Mouse (Mus musculus): Measurements from ENCODE around the gene Cep83. TPM values are rescaled to one million over a fixed set of nuclear protein-coding genes. Genes with fewer than 3 reads are reported as not detected.

Gene Cep83
- total RNA-seq (2014; rRNA removed) (19.2 and 20.0 TPM in 2 replicates), polyA plus RNA-seq (2015; fragmentation: Nextera tagmentation; extraction: Ambion mirVana) (13.4 and 16.1 TPM in 2 replicates)

GRCm38 (mm10) chr10:94688420-94689175 is at the start of gene Cep83:
Cep83 (plus strand) TSS chr10:94688654.
- DNase-seq (ENCODE audit: low spot score), result peak; percentile 93
- H3K4me2 ChIP-seq (ENCODE audit: low read depth, low read length, poor library complexity, severe bottlenecking), result peak within 1 kb of the TSS; percentile 92
- H3K27ac ChIP-seq (ENCODE audit: low read depth, low read length), result peak within 1 kb of the TSS; percentile 85
- ATAC-seq (ENCODE audit: low FRiP score), result peak; percentile 97
- H3K4me3 ChIP-seq (ENCODE audit: low read depth, low read length), result peak within 1 kb of the TSS; percentile 81
- no peaks in the 10 kb centered on the region for H3K36me3 ChIP-seq (ENCODE audit: insufficient read depth, low read length)
- peaks cover 7% of the 10 kb centered on the region; the same call in 1 of the 2 replicates for H3K4me1 ChIP-seq (ENCODE audit: insufficient read depth, low read length)
- no peak for TF ChIP-seq CTCF (IDR thresholded peaks at IDR 0.05)
- WGBS, result under 1% methylated on average over 70 of the region's 86 CpGs
- H3K27me3 ChIP-seq (ENCODE audit: insufficient read depth, low read length), result no peaks in the 10 kb centered on the region
- no peaks in the 10 kb centered on the region for H3K9me3 ChIP-seq (ENCODE audit: low read length)
- H3K9ac ChIP-seq (replicated peaks; ENCODE audit: low read length, poor library complexity, severe bottlenecking), result peak within 1 kb of the TSS; percentile 93

GRCm38 (mm10) chr10:94639281-94639680 is 49.2 kb upstream of the Cep83 start:
- no peak for TF ChIP-seq CTCF (IDR thresholded peaks at IDR 0.05)
- H3K36me3 ChIP-seq (ENCODE audit: insufficient read depth, low read length), result no peaks in the 10 kb centered on the region
- H3K4me1 ChIP-seq (ENCODE audit: insufficient read depth, low read length), result no peaks in the 10 kb centered on the region
- no peak for DNase-seq (ENCODE audit: low spot score)
- no peak overlapping the region for H3K4me3 ChIP-seq (ENCODE audit: low read depth, low read length)
- H3K9ac ChIP-seq (replicated peaks; ENCODE audit: low read length, poor library complexity, severe bottlenecking), result no peak overlapping the region
- H3K4me2 ChIP-seq (ENCODE audit: low read depth, low read length, poor library complexity, severe bottlenecking), result no peak overlapping the region
- no peak for ATAC-seq (ENCODE audit: low FRiP score)
- 89% methylated on average over 5 of the region's 5 CpGs for WGBS
- no peak overlapping the region for H3K27ac ChIP-seq (ENCODE audit: low read depth, low read length)
- H3K27me3 ChIP-seq (ENCODE audit: insufficient read depth, low read length), result no peaks in the 10 kb centered on the region
- no peaks in the 10 kb centered on the region for H3K9me3 ChIP-seq (ENCODE audit: low read length)

- no peak for TF ChIP-seq CTCF (IDR thresholded peaks at IDR 0.05)
- no peaks in the 10 kb centered on the region for H3K27me3 ChIP-seq (ENCODE audit: insufficient read depth, low read length)
- DNase-seq (ENCODE audit: low spot score) (no peak), ATAC-seq (ENCODE audit: low FRiP score) (no peak)
- H3K9ac ChIP-seq (replicated peaks; ENCODE audit: low read length, poor library complexity, severe bottlenecking), result no peak overlapping the region
- H3K4me2 ChIP-seq (ENCODE audit: low read depth, low read length, poor library complexity, severe bottlenecking), result no peak overlapping the region
- H3K4me1 ChIP-seq (ENCODE audit: insufficient read depth, low read length), result no peaks in the 10 kb centered on the region
- H3K36me3 ChIP-seq (ENCODE audit: insufficient read depth, low read length), result no peaks in the 10 kb centered on the region
- no peak overlapping the region for H3K27ac ChIP-seq (ENCODE audit: low read depth, low read length)
- H3K4me3 ChIP-seq (ENCODE audit: low read depth, low read length), result no peak overlapping the region
- H3K9me3 ChIP-seq (ENCODE audit: low read length), result no peaks in the 10 kb centered on the region
- 81% methylated on average over 5 of the region's 5 CpGs for WGBS
Observed at GRCm38 (mm10) chr10:94640067-94640466, 48.4 kb upstream of the Cep83 start.

- Histone ChIP-seq H3K4me1 (ENCODE audit: insufficient read depth, low read length) (0 out of 2 replicates have a peak, but pooled peaks cover 3% of the 10 kb centered on the region), H3K9ac (replicated peaks; ENCODE audit: low read length, poor library complexity, severe bottlenecking) (no peak overlapping the region), H3K4me2 (ENCODE audit: low read depth, low read length, poor library complexity, severe bottlenecking) (no peak overlapping the region), H3K27ac (ENCODE audit: low read depth, low read length) (no peak overlapping the region), H3K27me3 (ENCODE audit: insufficient read depth, low read length) (no peaks in the 10 kb centered on the region), H3K9me3 (ENCODE audit: low read length) (no peaks in the 10 kb centered on the region), H3K36me3 (ENCODE audit: insufficient read depth, low read length) (no peaks in the 10 kb centered on the region), H3K4me3 (ENCODE audit: low read depth, low read length) (no peak overlapping the region)
- TF ChIP-seq CTCF (IDR thresholded peaks at IDR 0.05), result no peak
- 76% methylated on average over 3 of the region's 3 CpGs for WGBS
- ATAC-seq (ENCODE audit: low FRiP score) (no peak), DNase-seq (ENCODE audit: low spot score) (no peak)
Observed at GRCm38 (mm10) chr10:94664036-94664435, 24.4 kb upstream of the Cep83 start.

- ATAC-seq (ENCODE audit: low FRiP score), result no peak
- DNase-seq (ENCODE audit: low spot score), result no peak
Observed at GRCm38 (mm10) chr10:94664455-94664854, 24.0 kb upstream of the Cep83 start.

GRCm38 (mm10) chr10:94668147-94668546 is 20.3 kb upstream of the Cep83 start:
- H3K27me3 ChIP-seq (ENCODE audit: insufficient read depth, low read length), result no peaks in the 10 kb centered on the region
- ATAC-seq (ENCODE audit: low FRiP score) (no peak), DNase-seq (ENCODE audit: low spot score) (no peak)
- no peaks in the 10 kb centered on the region for H3K36me3 ChIP-seq (ENCODE audit: insufficient read depth, low read length)
- TF ChIP-seq CTCF (IDR thresholded peaks at IDR 0.05), result no peak
- H3K4me1 ChIP-seq (ENCODE audit: insufficient read depth, low read length), result 0 out of 2 replicates have a peak, but pooled peaks cover 3% of the 10 kb centered on the region
- no peak overlapping the region for H3K4me2 ChIP-seq (ENCODE audit: low read depth, low read length, poor library complexity, severe bottlenecking)
- no peak overlapping the region for H3K27ac ChIP-seq (ENCODE audit: low read depth, low read length)
- H3K9me3 ChIP-seq (ENCODE audit: low read length), result no peaks in the 10 kb centered on the region
- no peak overlapping the region for H3K4me3 ChIP-seq (ENCODE audit: low read depth, low read length)
- no peak overlapping the region for H3K9ac ChIP-seq (replicated peaks; ENCODE audit: low read length, poor library complexity, severe bottlenecking)

More at GRCm38 (mm10) chr10:94664455-94664854, 24.0 kb upstream of the Cep83 start:
- Histone ChIP-seq H3K4me3 (ENCODE audit: low read depth, low read length) (no peak overlapping the region), H3K36me3 (ENCODE audit: insufficient read depth, low read length) (no peaks in the 10 kb centered on the region), H3K9me3 (ENCODE audit: low read length) (no peaks in the 10 kb centered on the region), H3K27ac (ENCODE audit: low read depth, low read length) (no peak overlapping the region), H3K27me3 (ENCODE audit: insufficient read depth, low read length) (no peaks in the 10 kb centered on the region), H3K4me1 (ENCODE audit: insufficient read depth, low read length) (0 out of 2 replicates have a peak, but pooled peaks cover 3% of the 10 kb centered on the region), H3K9ac (replicated peaks; ENCODE audit: low read length, poor library complexity, severe bottlenecking) (no peak overlapping the region), H3K4me2 (ENCODE audit: low read depth, low read length, poor library complexity, severe bottlenecking) (no peak overlapping the region)
- TF ChIP-seq CTCF (IDR thresholded peaks at IDR 0.05), result no peak
- WGBS, result 95% methylated on average over 7 of the region's 7 CpGs
